Mouse (Mus musculus) E14TG2a.4 (cell line): ENCODE results near the gene Mtor.

ENCODE experiments used
- H3K27me3 ChIP-seq: 2 replicates; pipeline ENCODE4 v1.6.1; 2014; ENCODE audit warnings: low read length, control low read depth; ENCODE audit not compliant: insufficient read depth
- H3K36me3 ChIP-seq: 2 replicates; pipeline ENCODE4 v1.6.1; 2014; ENCODE audit warnings: low read length, control low read depth; ENCODE audit not compliant: insufficient read depth
- H3K4me1 ChIP-seq: replicated peaks from 2 replicates; pipeline ENCODE4 v1.6.1; 2014; ENCODE audit warnings: low read depth, low read length, control low read depth
- H3K4me3 ChIP-seq: replicated peaks from 2 replicates; pipeline ENCODE4 v1.5.1; 2014; ENCODE audit warnings: mild to moderate bottlenecking, low read length
- H3K9me3 ChIP-seq: 2 replicates; pipeline ENCODE4 v1.6.1; 2014; ENCODE audit warnings: low read length, control low read depth
- CTCF ChIP-seq: conservative IDR thresholded peaks from 2 replicates; pipeline ENCODE4 v1.5.1; 2014; ENCODE audit warnings: low read length
- NANOG ChIP-seq: IDR thresholded peaks from 2 replicates; pipeline ENCODE4 v1.6.1; 2014; ENCODE audit warnings: borderline replicate concordance, low read length, mixed read lengths
- POU5F1 ChIP-seq: IDR thresholded peaks from 2 replicates; pipeline ENCODE4 v1.6.1; 2014; ENCODE audit warnings: low read length, borderline replicate concordance

Mtor gene

GRCm38 (mm10) chr4:148603376-148604139 is 155.1 kb downstream of the Mtor start:
- peaks cover 71% of the 10 kb centered on the region for H3K4me1 ChIP-seq
- no peaks in the 10 kb centered on the region for H3K9me3 ChIP-seq
- H3K36me3 ChIP-seq, result peaks cover 68% of the 10 kb centered on the region
- peak overlapping the region; percentile 53 for H3K4me3 ChIP-seq
- TF ChIP-seq POU5F1, result no peak
- no peak for TF ChIP-seq CTCF
- no peak for TF ChIP-seq NANOG
- no peaks in the 10 kb centered on the region for H3K27me3 ChIP-seq

DNA sequence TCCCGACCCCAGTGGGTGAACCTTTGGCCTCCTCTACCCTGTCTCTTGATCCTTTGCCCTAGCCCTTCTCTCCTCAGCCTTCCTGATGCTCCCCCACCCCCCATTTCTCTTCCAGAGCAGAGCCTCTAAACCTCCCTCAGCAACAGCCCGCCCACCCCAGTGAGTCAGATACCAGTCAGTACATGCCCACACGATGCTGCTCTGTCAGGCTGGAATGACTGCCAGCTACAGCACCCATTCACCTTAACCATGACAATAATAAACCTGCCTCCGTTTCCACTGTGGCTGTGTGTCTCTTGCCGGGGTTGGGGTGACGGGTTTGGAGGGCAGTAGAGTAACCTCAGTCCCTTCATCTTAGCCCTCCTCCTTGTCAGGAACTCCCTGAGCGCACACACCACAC is 155.7 kb downstream of the Mtor start:
- H3K4me1 ChIP-seq, result peaks cover 71% of the 10 kb centered on the region
- H3K9me3 ChIP-seq, result no peaks in the 10 kb centered on the region
- H3K36me3 ChIP-seq, result peaks cover 69% of the 10 kb centered on the region
- TF ChIP-seq POU5F1 (no peak), NANOG (no peak), CTCF (no peak)
- peak overlapping the region; percentile 53; the same call in 1 of the 2 replicates for H3K4me3 ChIP-seq
- H3K27me3 ChIP-seq, result no peaks in the 10 kb centered on the region

- Histone ChIP-seq H3K36me3 (peaks cover 67% of the 10 kb centered on the region), H3K4me3 (no peak overlapping the region), H3K27me3 (no peaks in the 10 kb centered on the region), H3K4me1 (peaks cover 71% of the 10 kb centered on the region), H3K9me3 (no peaks in the 10 kb centered on the region)
- TF ChIP-seq CTCF, result peak; percentile 94
- TF ChIP-seq POU5F1, result no peak
Measured at GRCm38 (mm10) chr4:148604541-148605165, 156.2 kb downstream of the Mtor start.
